Mouse (Mus musculus): ENCODE data around the gene Ankrd55. TPM values are rescaled to one million over a fixed set of nuclear protein-coding genes. Genes with fewer than 3 reads are reported as not detected.
A peak's percentile ranks its signal among the peaks of the same experiment; 100 is the strongest.
"Not testable (repeated sequence)": the region's sequence is repeated elsewhere in the genome, so short reads cannot be mapped to it uniquely, and the experiment has no call there.

Gene Ankrd55
- polyA plus RNA-seq, 1 experiment, result 0.33 TPM

DNA sequence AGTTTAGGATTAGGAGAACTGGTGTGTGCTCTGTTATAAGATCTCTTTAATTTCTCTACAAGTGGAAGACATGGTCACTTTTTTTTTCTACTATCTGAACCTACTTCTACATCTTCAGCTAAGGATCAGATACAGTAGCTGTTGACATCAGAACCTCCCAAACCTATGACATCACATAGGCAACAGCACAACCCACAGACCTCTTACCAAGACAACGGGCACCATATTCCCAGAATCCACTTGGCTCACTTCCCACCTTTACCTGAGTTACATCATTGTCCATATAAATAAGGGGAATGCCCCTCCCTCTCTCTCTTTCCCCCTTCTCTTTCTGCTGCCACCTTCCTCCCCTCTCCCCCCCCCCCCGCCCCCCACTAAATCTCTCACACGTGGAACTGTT lies 124.0 kb downstream of the Ankrd55 start:
- DNase-seq (ENCODE audit: low spot score), result no peak

DNA sequence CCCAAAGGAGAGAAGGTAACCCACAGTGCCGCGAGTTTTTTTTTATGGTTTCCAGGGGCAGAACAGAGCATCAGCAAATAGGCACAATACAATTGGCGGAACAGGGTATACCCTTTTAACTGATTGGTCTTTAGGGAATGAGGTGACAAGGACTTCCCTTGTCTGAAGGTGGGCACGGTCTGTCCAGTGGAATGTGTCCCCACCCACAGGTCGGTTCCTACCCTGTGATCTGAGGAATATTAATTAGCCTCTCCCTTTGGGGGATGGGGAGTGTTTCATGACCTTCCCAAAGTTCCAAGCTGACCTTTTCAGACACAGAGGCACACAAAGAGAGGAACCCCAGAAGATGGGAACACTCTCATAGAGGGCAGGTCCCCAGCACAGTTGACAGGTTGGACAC lies 124.6 kb downstream of the Ankrd55 start:
- no peak for DNase-seq (ENCODE audit: low spot score)

DNA sequence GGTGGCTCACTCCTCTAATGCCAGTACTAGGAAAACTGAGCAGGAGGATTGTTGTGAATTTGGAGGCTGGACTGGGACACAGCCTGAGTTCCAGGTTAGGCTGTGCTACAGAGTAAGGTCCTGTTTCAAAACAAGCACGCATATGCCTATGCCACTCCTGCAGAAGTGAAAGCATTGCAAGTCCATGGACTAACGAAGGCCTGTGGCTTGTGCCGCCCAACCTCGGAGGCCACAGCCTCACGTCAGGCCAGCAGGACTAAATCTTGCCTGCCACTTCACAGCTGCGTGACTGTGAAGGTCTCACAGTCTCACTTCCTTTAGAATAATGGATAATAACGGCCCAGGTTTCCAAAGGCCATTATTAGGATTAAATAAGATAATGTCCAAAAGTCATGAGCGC lies 125.4 kb downstream of the Ankrd55 start:
- peak; percentile 13 for DNase-seq (ENCODE audit: low spot score)

DNA sequence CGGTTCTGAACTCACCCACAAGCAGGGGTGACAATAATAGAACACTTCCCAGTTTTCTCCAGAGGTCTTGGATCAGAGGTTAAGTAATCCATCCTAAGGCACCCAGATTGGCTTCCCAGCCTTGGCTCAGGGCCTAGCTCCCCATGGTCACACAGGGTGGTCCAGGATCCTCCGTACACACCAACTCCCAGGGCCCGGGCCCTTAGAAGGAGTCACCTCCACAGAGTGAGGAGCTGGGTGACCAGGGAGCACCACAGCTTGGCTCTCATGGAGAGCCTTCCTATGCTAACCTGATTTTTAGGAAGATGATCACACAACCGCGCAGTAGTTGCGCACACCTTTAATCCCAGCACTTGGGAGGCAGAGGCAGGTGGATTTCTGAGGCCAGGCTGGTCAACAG lies 127.6 kb downstream of the Ankrd55 start:
- DNase-seq (ENCODE audit: low spot score), result no peak

DNA sequence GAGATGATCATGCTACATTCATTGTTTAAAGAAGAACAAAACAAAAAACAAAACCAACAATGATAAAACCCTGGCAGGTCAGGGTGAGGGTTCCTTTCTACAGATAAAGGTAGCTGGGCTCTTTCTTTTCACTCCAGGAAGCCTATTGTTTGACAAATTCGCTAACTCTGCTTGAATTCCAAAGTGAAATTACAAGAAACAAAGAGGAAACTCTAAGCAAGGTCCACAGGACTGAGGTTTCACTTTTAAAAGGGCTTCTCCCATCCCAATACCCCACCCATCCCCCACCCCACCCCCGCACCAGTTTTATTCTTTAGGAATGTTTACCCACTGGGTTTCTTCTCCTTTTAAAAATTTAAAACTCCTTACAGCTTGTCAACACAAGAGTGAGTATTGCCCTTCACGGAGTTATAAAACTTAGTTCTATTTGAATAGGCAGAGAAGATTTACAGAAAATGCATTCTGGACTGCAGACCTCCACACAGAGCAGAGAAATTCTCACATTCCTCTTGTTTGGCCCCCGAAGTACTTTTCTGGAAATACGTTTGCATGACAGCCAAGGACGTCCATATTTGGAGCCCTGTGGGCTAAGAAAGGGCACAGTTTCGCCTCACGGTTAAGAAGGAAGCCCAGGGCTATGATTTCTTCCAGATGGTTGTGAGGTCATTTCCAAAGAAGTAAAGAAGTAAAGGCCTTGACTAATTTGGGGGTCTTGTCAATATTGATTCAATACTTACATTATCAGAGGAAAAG lies 128.3 kb downstream of the Ankrd55 start:
- no peak for DNase-seq (ENCODE audit: low spot score)

DNA sequence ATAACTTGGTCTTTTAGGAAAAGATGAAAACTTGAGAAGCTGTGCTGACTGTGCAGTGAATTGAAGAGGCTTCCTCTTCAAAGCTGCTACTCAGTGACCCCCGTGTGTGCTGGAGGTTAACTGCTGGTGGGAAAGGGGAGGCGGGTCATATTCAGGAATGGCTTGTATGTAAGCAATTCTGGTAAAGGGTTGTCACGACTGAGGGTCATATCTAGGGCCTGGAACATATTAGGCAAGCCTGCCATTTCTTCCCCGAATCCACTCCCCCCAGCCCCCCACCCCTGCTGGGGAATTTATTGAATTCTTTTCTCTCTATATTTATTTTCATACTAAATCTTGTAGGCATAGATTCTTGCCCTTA lies 128.9 kb downstream of the Ankrd55 start:
- no peak for DNase-seq (ENCODE audit: low spot score)

DNA sequence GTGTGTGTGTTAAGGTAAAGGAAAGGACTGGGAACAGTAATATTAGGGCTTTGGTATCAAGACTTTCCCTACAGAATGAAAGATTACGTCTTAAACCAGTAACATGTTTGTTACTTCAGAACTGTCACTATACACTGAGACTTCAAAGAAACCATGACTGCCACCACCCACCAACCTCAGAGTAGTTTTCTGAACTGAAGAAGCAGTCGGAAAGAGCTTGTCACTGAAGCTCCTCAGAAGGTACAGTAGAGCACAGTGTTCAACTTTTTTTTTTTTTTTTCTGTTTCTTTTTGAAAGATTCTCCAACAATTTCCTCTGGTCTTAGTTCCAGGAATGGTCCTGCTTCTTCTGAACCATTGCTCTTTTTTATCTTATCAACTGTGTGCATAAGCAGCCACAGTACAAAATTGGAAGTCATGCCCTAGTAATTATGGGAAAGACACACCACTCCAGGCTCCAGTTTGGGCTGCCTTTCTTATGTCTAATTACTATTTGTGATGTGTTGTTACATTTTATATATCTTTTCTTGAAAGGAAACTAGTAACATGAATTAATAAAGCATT lies 129.7 kb downstream of the Ankrd55 start:
- no peak for DNase-seq (ENCODE audit: low spot score)

DNA sequence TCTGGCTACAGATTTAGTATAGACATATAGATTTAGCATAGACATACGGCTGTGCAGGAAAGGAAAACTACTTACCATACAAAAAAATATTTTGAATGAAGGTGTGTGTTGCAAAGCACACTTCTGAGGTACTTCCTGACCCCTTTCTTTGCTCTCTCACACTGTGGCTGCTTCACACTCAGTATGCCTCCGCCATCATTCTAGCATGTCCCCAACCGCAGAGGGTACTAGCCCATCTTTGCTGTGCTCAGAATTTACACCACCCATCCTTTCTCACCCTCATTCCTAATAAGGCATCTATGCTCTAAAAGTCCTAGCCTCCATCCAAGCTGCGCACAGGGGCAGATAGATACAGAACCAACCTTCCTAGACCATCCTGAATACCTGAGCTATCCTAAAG lies 130.3 kb downstream of the Ankrd55 start:
- DNase-seq (ENCODE audit: low spot score), result no peak

DNA sequence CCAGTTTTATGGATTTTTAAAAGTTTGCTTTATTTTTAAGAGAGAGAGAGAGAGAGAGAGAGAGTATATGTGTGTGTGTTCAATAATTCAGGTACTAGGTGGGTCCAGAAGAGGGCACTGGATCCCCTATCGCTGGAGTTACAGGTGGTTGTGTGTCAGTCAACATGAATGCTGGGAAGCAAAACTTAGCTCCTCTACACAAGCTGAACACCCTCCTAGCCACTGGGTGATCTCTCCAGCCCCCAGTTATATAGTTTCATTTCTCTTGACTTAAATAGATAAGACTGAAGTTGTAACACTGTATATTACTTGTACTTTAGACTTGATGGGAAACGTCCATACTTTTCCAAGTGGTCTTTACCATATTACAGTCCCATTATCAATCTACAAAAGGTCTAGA lies 136.0 kb downstream of the Ankrd55 start:
- no peak for DNase-seq (ENCODE audit: low spot score)

DNA sequence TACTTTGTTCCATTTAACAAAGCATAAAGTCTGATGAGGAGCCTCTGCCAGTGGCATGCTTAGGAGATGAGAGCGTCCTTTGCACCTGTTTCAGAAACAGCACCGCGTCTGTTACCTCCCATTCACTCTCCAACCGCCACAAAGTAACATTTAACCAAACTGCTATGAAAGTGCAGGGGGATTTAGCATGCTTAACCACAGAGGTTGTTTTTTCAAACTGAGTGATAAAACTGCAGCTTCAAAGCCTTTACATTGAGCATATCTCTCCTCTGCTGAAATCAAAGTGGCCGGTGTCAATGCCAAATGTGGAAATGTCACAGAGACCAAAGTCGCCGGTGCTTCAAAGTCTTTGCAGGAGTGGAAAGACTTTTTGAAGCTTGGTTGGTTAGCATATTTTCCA lies 136.4 kb downstream of the Ankrd55 start:
- no peak for DNase-seq (ENCODE audit: low spot score)

DNA sequence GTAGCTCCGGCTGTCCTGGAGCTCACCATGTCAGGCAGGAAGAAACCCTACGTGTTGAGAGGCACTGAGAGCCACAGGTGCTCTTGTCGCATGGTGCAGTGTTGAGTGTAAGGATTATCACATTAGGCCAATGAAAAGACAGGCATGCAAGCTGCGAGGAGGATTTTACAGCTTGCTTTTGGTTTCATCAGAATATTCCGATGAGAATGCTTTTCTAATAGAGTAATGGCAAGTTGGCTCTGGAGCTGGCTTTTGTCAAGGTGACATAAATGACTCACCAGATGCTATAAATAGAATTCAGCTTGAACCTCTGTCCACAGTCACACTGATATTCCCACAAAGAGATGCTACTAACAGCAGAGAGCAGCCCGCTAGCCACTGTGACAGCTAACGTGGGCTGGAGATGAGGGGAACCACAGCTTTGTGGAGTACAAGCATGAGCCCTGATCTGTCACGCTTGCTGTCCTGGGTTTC lies 137.0 kb downstream of the Ankrd55 start:
- DNase-seq (ENCODE audit: low spot score), result no peak

DNA sequence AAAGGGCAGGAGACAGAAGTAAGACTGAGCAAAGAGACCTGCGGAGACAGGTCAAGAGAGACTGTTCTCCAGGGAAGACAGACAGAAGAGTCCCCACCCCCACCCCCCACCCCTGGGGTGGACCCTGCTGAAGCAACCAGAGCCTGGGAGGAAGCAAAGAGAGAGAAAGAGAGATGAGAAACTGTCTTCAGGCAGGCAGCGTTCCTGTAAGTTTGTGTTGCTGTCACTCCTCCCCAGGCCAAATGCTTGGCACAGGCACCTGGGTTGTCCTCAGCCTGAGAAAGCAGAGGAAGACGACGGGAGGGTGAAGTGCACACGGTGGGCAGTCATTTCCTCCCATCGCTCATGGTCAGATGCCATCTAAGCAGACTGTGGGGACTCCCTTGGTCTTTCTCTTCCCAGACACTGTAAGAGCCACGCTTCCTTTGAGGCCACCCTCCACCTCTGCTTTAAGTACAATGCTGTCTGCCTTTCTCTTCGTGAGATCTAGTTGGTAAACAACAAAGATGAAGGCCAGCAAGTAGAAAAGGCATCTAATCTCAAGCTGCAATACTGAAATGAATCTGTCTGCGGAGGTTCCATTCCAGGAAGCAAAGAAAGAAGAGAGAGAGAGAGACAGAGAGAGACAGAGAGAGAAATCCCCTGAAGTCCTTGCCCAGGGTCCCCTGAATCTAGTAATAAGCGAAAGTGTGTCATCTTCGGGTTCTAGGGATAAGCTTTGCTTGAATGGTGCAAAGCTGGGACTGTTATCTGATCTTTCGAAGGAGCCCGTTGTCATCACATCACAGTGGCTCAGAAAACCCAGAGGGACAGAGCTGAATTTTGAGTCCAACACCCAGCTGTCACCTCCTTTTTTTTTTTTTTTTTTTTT lies 138.2 kb downstream of the Ankrd55 start:
- DNase-seq (ENCODE audit: low spot score), result no peak

DNA sequence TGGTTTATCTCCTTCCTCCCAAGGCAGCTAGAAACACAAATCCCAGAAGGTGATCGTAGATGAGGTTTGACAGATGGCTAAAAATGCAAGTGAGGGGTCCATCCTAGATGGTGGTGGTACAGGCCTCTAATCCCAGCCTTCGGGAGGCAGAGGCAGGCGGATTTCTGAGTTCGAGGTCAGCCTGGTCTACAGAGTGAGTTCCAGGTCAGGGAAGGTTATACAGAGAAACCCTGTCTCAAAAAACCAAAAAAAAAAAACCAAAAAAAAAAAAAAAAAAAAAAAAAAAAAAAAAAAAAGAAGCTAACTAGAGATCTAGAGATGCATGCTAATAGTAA lies 138.9 kb downstream of the Ankrd55 start:
- DNase-seq (ENCODE audit: low spot score), result not testable (repeated sequence)

DNA sequence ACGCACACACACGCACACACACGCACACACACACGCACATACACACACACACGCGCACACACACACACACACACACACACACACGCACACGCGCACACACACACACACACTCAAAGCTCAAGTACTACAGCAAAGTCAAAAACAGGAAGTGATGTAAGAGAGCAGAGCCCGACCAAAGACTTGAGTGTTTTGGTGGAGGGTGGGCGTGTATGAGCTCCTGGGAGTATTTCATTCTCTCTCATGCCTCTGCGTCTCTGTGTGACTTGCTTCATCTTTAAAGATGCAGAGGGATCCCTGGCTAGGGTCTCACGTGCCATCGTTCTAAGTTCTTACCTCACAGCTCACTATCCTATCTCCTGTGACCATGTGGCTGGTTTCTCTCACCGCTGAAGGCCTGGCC lies 139.3 kb downstream of the Ankrd55 start:
- DNase-seq (ENCODE audit: low spot score), result no peak

DNA sequence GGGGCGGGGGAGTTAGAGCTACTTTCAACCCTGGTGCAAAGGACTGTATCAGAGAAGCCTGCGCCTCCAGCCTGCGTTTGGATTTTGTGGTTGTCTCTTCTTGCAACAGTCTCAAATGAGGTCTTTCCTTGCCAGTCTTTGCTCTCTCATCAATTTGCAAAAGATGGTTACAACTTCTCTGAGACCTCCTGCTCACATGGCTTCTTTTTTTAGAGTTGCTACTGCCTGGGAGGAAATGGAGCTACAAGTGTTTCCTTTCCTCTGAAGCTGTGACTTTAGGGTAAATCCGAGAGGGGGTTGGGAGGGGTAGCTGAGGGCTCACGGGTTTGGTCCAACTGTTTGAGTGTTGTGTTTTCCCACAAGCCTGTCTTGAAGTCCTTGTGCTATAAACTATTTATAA lies 145.0 kb downstream of the Ankrd55 start:
- no peak for DNase-seq (ENCODE audit: low spot score)

Other genes with a start within 250 kb of the Ankrd55 start
- 111 and 192 TPM in 2 replicates for gene Il6st, start 175.6 kb downstream of the Ankrd55 start, polyA plus RNA-seq (2012; rRNA removed)